Mouse (Mus musculus) thymus, adult 18-20 months (tissue): Measurements from ENCODE around the gene Fbxo42.

Experiments used
- DNase-seq, 2 experiments: peaks; one replicate each; pipeline ENCODE4 v3.0.0; 2022; ENCODE audit warnings: mixed read lengths in 2 of 2

Gene Fbxo42

DNA sequence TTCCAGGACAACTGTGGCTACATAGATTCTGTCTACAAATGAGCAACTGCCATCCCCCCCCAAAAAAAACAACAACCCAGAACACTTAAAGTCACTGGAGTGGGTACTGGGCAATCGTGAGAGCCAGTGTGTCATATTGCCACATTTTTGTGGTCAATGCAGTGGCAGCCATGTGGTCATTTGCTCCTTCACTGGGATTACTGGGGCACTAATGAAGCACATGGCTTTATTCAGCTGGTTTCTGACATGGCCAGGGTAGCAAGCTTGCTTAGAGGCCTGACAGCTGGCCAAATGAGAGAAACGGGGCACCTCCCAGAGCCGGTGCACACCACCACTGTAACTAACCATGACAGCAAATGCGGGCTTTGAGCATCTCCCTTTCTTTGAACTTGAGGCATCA lies 30.8 kb downstream of the Fbxo42 start:
- no peak for DNase-seq

DNA sequence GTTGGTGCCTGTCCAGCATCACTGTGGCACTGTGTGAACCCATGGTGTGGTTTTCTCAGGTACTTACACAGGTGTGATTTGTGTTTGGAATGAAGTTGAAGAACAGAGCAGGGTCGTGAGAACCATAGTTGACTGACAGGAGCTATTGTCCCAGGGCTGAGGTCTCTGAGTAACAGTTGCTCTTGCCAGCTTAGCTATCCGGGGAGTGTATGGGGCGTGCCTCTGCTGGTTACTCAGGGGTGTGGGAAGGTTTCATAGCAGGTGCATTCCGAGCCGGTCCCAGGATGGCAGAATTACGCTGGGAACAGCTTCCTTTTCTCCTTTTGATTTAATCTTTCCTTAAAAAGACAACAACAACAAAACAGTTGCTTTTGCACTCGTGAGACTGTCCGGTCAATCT lies 33.1 kb downstream of the Fbxo42 start:
- DNase-seq: no peak

- DNase-seq: no peak
These were observed 34.3 kb downstream of the Fbxo42 start for GRCm38 (mm10) chr4:141181981-141182380.

GRCm38 (mm10) chr4:141183932-141184331 lies 36.2 kb downstream of the Fbxo42 start:
- DNase-seq: no peak

DNA sequence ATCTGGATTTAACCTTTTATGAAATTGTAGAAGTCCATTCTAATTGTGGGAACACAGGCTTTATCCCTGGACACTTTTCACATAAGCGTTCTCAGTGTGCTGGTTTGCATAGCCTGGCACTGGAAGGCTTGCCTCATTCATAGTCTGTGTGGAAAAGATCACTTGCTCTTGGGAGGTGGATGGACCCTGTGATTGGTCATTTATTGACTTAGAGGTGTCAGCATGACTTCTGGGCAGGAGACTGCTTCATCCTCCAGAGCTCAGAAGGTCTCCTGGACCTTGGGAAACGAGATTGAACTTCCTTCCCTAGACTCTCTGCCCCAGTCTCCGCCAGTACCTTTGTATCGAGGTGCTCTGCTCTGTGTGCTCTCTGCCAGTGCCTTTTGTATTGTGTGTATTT lies 36.7 kb downstream of the Fbxo42 start:
- no peak for DNase-seq

DNA sequence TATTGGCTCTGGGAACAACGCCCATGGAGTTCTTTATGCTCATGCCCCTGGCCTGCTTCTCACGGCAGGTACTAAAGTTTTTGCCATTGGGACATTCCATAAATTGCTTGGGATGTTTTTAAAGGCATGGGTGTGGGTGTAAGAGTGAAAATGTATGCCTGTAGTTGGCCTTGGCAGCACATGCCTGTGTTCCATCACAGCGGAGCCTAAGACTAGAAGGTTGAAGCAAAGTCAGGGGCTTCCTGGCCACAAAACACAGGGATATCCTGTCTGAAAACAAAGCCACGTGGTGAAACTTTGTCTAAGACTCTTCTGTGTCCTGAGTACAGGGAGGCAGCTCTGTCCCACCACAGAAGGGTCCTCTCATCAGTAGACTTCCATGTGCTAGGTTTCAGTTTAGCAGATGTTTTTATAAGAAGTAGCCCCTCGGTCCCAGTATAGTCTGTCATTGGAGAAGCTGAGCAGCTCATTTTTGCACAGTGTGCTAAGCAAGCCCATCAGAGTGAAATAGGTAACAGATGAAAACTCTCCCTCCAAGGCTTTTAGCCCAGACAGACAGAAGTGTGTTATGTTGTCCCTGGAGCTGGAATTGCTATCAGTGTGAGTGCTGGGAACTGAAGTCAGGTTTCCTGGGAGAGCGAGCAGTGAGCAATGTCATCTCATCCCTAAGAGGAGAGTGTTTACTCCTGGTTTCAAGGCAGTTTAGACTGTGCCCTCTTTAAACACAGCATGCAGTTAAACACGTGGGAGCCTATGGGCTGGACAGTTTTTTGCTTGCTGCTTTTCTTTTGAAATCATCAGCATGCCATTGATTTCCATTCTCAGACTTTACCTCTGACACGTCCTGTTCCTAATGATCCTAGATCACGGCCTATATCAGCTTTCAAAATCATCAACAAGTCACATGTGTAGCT lies 39.5 kb downstream of the Fbxo42 start:
- no peak for DNase-seq

- no peak for DNase-seq
These were observed 43.6 kb downstream of the Fbxo42 start for GRCm38 (mm10) chr4:141191294-141191693.

GRCm38 (mm10) chr4:141194553-141194952 lies 46.8 kb downstream of the Fbxo42 start:
- DNase-seq: no peak

GRCm38 (mm10) chr4:141196981-141197685 lies 49.4 kb downstream of the Fbxo42 start:
- DNase-seq: no peak

DNA sequence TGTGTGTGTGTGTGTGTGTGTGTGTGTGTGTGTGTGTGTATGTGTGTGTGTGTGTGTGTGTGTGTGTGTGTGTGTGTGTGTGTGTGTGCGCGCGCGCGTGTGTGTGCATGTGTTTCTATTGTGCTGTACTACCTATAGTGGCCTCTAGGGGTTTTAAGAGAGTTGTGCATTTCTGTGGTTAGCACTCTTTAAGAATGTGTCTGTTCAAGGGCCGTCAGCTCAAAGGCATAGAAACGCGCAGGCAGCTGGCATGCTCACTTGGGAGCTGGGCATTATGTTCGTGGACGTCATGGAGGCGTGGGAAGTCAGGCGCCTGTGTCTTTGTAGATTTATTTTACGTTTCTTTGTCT lies 49.9 kb downstream of the Fbxo42 start:
- DNase-seq: no peak

GRCm38 (mm10) chr4:141200906-141201305 lies 53.2 kb downstream of the Fbxo42 start:
- DNase-seq: no peak

DNA sequence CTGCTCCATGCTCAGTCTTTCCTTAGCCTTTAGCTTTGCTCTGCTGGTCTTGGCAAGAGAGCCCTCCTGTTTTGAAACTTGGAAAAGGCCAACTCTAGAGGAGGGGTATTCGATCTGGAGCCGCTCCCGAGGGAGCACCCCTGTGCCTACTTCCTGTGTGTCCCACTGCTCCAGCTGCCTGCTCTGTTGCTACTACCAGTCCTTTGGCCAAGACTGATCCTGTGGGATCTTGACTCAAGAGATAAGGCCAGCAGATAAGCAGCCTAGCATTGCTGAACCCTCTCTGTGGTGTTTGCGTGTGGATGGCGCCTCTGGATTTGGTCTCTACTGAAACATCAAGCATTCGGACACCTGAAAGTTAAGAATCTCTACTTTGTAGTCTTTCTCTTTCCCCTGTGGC lies 54.5 kb downstream of the Fbxo42 start:
- no peak for DNase-seq

DNA sequence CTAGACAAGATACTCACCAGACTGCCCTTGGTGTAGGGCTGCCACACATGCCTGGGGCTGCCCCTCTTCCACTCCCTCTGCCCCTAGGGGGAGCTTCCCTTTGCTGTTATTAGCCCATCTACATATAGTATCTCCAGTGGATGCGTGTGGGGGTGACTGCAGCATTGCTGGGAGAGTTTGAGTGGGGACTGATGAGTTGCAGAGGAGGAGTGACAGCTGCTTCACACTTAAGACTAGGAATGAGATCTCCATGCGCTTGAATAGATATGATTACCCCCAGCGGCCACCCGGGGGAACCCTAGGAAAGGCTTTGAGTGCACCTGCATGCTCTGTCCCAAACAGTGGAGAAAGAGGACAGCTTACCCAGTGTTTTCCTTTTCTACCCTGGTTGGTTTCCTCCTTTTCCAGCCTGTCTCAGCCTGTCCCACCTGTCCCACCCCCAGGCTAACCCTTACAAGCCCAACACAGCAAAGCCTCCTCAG lies 56.9 kb downstream of the Fbxo42 start:
- DNase-seq: no peak

DNA sequence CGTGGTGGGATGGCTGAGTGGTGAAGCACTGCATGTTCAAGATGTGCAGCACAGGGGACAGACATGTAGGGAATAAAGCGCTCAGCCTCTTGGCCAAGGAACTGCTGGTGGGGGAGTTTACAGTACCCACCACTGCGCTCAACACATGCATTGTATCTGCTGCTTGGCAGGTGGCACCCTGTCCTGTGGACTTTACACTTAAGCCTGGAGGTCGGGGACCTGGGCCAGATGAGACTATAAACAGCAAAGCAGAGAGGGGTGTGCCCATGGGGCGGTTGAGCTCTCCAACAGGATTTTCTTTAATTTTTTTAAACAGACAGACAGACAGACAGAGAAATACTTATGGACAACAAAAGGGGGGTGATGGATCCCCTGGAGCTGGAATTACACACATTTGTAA lies 59.4 kb downstream of the Fbxo42 start:
- DNase-seq: no peak

DNA sequence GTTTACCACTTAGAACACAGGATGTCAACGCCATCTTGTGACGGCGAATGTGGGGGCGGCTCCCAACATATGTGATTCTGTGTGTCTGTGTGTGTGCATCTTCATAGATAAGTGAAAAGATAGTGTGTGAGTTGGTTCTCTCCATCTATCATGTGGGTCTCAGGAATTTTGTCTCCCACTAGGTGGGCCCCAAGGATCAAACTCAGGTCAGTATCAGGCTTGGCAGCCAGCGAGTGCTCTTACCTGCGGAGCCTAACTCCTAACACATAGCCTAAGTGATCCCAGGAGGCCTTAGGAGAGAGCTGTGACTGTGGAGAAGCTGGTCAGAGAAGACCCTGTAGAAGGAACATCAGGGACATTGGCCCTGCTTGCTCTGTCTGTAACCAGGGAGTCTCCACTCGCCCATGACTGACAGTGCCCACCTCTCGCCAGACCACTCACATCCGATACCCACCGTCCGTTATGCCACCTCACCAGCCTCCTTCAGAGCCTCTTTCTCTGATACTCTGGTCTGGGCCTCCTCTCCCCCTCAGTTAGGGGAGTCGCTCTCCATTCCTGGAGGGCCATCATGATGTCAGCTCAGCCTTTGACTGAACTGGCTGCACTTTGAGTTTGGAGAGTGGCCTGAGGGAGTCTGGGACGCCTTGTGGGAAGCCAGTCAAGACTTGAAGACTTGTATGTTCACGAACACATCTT lies 63.0 kb downstream of the Fbxo42 start:
- no peak for DNase-seq

DNA sequence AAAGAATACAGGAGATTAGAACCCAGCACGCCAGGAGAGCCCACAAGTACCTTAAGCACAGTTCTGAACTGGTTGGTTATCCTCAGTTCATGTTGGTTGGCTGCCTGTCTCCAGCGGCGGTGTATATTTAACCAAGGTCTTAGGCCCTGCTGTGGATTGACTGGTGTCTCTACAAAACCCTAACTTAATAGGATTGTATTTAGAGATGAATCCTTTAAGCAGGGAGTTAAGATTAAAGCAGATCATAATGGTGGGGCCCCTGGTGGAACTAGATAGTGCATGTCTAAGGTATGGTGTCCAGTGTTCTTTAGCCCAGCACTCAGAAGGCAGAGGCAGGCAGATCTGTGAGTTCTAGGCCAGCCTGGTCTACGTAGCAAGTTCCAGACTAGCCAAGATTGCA lies 63.9 kb downstream of the Fbxo42 start:
- no peak for DNase-seq

DNA sequence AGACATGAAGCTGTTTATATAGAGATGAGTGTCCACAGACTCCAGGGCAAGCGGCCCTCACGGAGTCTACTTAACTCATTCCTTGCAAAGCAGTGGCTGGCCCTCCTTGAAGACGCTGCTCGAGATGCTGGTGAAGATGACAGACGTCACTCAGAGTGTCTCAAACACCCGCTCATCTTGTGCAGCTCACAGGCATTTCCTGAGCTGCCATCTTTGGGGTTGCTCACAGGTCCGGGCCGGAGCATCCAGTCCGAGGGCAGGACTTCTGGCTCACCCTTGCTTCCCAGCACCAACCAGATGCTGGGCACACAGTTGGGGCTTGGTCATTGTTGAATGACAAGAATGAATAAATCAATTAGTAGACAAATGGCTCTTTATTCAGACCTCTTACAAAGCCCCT lies 65.2 kb downstream of the Fbxo42 start:
- DNase-seq: no peak

- no peak for DNase-seq
These were observed 65.6 kb downstream of the Fbxo42 start for GRCm38 (mm10) chr4:141213342-141213741.

DNA sequence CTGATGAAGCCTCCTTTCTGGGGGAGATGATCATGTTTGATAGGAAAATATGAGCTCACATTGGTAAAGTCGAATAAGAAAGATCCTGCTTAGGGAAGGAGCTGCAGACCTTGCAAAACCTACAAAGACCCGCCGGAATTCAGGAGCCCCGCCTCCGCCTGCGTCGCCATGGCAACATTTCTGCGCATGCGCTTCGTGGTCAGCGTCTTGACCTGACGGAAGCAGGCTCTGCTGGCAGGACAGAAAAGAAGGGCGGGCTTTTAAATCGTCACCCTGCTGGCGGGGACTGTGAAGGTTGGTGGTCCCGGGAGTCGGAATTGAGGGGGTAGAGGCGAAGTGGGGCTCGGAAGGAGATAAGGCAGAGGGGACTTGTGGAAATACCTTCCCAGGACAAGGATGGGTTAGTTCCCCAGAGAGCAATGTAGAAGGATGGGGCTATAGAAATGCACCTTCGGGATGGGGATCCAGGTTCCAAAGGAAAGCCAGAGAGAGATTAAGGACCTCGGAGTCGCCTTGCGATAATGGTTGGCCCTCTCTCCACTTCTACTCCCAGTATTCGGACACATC lies 66.1 kb downstream of the Fbxo42 start, which contains the start of gene Rsg1:
Rsg1 (plus strand) TSS at position 187 of the 567 bp plus-strand sequence.
- peak; percentile 93 to 96 for DNase-seq

DNA sequence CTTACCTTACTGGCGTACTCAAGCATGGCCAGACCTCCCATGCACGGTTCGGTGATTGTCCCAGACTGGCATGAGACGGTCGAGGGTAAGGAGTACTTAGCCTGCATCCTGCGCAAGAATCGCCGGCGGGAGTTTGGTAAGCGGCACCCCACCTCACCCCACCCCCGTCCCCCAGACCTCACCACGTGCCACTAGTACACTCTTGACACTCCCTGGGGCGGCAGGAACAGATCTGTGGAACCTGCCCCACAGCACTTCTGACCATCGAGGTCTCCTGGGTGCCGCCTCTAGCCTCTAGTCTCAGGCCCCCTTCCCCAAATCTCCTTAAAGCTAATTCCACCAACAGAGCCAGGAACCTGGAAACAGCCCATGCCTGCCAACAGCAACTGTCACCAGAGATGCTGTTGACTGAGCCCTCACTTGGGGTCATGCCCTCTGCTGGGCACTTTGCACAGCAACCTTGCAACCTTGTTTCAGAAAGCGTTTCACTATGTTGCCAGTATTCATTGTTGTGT lies 66.7 kb downstream of the Fbxo42 start:
- peak; percentile 46 to 59 for DNase-seq

DNA sequence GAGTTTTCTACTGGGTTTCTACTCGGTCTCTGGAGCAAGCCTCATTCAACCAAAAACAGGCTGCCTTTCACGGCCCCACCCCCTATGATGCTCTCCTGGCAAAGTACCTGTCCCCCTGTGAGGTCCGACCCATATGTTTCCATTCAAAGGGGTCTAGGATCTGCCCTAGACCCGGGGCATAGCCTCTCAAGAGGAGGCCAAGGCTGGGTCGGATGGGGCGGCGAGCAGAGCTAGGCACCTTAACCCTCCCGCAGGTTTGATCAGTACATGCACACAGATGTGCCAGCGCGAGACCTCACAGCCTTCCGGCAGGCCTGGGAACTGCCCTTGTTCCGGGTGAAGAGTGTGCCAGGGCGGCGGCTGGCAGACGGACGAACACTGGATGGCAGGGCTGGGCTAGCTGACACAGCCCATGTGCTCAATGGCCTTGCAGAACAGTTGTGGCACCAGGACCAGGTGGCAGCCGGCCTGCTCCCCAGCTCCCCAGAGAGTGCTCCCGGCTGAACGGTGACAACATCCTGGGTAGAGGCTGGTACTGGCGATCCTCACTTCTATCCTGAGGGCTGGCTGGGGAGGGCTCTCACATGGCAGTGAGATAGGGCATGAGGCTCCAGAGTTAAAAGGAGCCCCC lies 72.0 kb downstream of the Fbxo42 start:
- no peak for DNase-seq

GRCm38 (mm10) chr4:141221848-141222247 lies 74.1 kb downstream of the Fbxo42 start:
- DNase-seq: no peak
